Mouse (Mus musculus): ENCODE data around the gene Matn4. TPM values are rescaled to one million over a fixed set of nuclear protein-coding genes. Genes with fewer than 3 reads are reported as not detected.

The Matn4 gene
- polyA plus RNA-seq (2012), result not detected in 2 replicates

DNA sequence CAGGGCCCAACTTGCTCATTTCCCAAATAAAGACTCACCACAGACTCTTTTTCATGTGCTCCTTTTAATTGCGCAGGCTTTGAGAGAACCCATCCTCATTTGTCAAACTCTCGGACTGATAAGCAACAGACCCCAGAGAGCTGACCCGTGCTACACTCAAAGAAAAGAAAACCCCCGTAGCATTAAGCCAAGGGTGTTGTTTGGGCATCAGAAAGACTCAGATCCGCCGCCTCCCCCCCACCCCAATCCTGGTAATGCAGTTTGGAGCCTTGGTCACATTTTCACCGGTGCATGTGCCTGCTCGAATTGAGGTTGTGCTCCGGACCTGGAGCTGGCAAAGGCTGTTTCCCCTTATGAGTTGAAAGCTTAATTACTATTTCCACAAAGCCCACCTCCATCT, at the start of gene Matn4:
Gene Matn4 (minus strand): TSS at position 101 of the 400 bp plus-strand sequence.
- no peak for TF ChIP-seq GATA1 (IDR thresholded peaks at IDR 0.05; ENCODE audit: low read length)

- no peak for TF ChIP-seq GATA1 (IDR thresholded peaks at IDR 0.05; ENCODE audit: low read length)
Measured at GRCm38 (mm10) chr2:164453887-164454500, 49.0 kb upstream of the Matn4 start.

GRCm38 (mm10) chr2:164453047-164453757, 48.2 kb upstream of the Matn4 start:
- TF ChIP-seq GATA1 (IDR thresholded peaks at IDR 0.05; ENCODE audit: low read length), result no peak

DNA sequence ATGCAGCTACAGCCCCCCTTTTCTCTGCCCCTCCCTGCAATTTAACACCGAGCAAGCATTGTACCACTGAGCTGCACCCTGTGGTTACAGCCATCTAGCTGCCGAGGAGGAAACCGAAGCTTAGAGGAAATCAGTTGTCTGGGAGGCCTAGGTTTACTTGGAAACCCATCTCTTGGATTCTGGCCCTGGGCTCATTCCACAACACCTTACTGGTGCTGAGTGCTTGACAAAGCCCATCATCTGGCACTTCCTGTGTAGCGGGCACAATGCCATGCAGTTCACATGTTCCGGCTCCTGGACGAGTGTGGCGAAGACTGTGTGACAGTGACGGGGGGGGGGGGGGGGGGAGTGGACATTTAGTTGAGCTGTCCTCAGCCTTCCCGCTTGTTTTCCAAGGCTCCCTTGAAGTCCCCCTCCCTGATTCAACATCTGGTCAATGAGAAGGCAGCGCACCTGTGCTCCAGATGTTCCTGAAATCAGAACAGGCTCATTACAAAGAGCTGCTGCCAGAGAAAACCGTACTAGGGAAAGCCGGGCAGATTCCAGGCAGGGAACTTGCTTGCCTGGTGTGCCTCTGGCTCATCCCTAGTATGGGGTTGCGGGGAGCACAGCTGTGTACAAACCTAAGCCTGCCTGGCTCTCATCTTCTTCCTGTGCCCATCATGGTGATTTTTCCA, 47.2 kb upstream of the Matn4 start:
- TF ChIP-seq GATA1 (IDR thresholded peaks at IDR 0.05; ENCODE audit: low read length), result no peak

GRCm38 (mm10) chr2:164449341-164450042, 44.5 kb upstream of the Matn4 start:
- TF ChIP-seq GATA1 (IDR thresholded peaks at IDR 0.05; ENCODE audit: low read length), result no peak

DNA sequence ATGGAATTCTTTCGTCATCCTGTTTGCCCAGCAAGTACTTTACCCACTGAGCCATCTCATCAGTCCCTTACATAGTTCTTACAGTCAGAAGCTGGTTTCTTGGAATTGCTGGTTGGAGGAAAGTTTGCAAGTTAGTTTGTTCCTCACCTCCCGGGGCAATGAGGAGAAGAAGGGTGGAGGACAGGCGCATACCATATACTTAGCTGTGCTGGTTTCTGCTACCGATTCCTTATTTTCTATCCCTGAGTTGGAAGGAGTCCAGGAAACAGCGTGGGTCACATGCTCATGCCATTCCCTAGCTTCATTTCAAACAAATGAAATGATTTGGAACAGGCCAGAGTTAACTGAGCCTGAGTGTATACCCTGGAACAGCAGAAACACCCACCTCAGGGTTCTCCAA, 44.0 kb upstream of the Matn4 start:
- TF ChIP-seq GATA1 (IDR thresholded peaks at IDR 0.05; ENCODE audit: low read length), result no peak

DNA sequence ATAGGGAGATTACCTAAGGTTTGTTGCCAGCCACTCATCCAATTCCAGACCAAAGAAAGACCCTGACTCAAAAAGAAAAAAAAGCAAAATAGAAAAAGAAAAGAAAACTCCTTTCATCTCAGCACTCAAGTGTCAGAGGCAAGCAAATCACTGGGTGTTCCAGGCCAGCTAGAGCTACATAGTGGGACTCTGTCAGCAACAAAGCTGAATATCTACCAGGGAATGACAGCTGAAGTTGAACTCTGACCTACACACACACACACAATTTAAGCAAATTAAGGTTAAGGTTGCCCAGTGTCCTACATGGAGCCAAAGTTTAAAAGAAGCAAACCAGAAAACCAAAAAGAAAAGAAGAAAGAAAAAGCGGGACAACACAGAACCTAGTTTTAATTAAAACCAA, 43.2 kb upstream of the Matn4 start:
- TF ChIP-seq GATA1 (IDR thresholded peaks at IDR 0.05; ENCODE audit: low read length), result no peak

DNA sequence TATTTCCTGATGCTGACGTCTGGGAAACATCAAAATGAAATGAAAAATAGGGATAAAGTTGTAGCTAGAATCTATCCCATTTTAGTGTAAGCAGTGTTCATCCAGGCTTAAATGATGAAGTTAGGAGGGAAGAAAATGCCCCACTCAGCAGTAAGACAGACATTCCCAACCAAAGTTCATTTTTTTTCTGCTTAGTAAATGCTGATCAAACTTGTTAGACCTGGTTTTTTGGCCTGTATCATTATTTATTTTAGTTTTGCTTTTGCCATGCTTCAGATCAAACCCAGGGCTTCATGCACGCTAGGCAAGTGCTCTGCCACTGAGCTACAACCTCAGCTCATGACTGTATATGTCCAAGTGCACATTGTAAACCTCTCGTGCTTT, 41.1 kb upstream of the Matn4 start:
- no peak for TF ChIP-seq GATA1 (IDR thresholded peaks at IDR 0.05; ENCODE audit: low read length)

GRCm38 (mm10) chr2:164445399-164446085, 40.6 kb upstream of the Matn4 start:
- TF ChIP-seq GATA1 (IDR thresholded peaks at IDR 0.05; ENCODE audit: low read length), result no peak

GRCm38 (mm10) chr2:164444701-164445100, 39.7 kb upstream of the Matn4 start:
- no peak for TF ChIP-seq GATA1 (IDR thresholded peaks at IDR 0.05; ENCODE audit: low read length)

GRCm38 (mm10) chr2:164443460-164444000, 38.6 kb upstream of the Matn4 start, which contains the start of gene Sdc4:
TSS of gene Sdc4 (minus strand) at chr2:164443887.
- no peak for TF ChIP-seq GATA1 (IDR thresholded peaks at IDR 0.05; ENCODE audit: low read length)

DNA sequence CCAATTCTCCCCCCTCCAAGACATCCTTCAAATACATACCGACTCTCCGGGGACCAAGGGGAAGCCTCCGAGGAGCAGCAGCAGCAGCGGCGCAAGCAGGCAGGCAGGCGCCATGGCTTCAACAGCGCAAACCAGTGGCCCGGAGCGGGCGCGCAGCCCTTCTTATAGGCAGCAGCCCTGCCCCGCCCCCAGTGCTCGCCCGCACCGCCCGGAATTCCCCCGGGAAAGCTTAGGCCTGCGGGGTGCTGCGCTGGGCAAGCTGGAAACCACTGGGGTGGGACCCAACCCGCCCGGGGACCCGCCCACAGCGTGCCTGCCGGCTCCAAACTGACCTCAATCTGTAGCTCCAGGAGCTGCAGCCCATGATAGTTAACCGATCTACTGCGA, 38.1 kb upstream of the Matn4 start:
- no peak for TF ChIP-seq GATA1 (IDR thresholded peaks at IDR 0.05; ENCODE audit: low read length)

- no peak for TF ChIP-seq GATA1 (IDR thresholded peaks at IDR 0.05; ENCODE audit: low read length)
Measured at GRCm38 (mm10) chr2:164442315-164443050, 37.5 kb upstream of the Matn4 start.

- no peak for TF ChIP-seq GATA1 (IDR thresholded peaks at IDR 0.05; ENCODE audit: low read length)
Measured at GRCm38 (mm10) chr2:164441731-164442130, 36.8 kb upstream of the Matn4 start.
